Mouse (Mus musculus): ENCODE measurements around the gene Map6. TPM values are rescaled to one million over a fixed set of nuclear protein-coding genes. Genes with fewer than 3 reads are reported as not detected.

Map6 gene
- total and polyA plus RNA-seq, 2 experiments from 2014 or later = 126 to 326 TPM

DNA sequence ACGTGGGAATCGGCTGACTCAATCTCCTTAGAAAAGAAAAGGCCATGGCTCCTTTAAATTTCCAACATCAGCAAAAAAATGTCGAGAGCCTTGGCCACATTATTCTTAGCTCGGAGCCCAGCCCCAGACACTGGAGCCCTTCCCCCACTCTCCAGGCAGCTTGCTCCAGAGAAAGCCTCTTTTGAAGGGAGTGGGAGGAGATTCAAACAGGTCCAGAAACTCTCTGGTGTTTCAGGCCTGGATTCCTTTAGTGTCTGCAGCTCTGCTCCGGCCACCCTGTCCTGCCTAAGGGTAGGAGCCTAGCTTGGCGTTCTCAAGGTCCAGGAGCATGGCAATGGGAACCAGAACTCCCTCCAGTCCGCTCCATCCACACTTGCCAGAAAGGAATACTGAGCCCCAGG lies 88.5 kb downstream of the Map6 start:
- H3K9me3 ChIP-seq (ENCODE audit: low read length) = no peaks in the 10 kb centered on the region
- no peak overlapping the region for H3K4me3 ChIP-seq (ENCODE audit: low read depth, low read length)
- peak overlapping the region; percentile 63 for H3K27ac ChIP-seq (ENCODE audit: low read depth, low read length)
- no peak for TF ChIP-seq CTCF (IDR thresholded peaks at IDR 0.05)
- 0 out of 2 replicates have a peak overlapping the region, but pooled peaks have one; percentile 37 for H3K9ac ChIP-seq (replicated peaks; ENCODE audit: low read length, poor library complexity, severe bottlenecking)
- ATAC-seq (ENCODE audit: low FRiP score) (no peak), DNase-seq (ENCODE audit: low spot score) (peak; percentile 86)
- H3K36me3 ChIP-seq (ENCODE audit: insufficient read depth, low read length) = no peaks in the 10 kb centered on the region
- H3K4me2 ChIP-seq (ENCODE audit: low read depth, low read length, poor library complexity, severe bottlenecking) = peak overlapping the region; percentile 15; the same call in 1 of the 2 replicates
- 11% methylated on average over 7 of the region's 7 CpGs for WGBS
- no peaks in the 10 kb centered on the region for H3K27me3 ChIP-seq (ENCODE audit: insufficient read depth, low read length)
- peaks cover 27% of the 10 kb centered on the region for H3K4me1 ChIP-seq (ENCODE audit: insufficient read depth, low read length)

DNA sequence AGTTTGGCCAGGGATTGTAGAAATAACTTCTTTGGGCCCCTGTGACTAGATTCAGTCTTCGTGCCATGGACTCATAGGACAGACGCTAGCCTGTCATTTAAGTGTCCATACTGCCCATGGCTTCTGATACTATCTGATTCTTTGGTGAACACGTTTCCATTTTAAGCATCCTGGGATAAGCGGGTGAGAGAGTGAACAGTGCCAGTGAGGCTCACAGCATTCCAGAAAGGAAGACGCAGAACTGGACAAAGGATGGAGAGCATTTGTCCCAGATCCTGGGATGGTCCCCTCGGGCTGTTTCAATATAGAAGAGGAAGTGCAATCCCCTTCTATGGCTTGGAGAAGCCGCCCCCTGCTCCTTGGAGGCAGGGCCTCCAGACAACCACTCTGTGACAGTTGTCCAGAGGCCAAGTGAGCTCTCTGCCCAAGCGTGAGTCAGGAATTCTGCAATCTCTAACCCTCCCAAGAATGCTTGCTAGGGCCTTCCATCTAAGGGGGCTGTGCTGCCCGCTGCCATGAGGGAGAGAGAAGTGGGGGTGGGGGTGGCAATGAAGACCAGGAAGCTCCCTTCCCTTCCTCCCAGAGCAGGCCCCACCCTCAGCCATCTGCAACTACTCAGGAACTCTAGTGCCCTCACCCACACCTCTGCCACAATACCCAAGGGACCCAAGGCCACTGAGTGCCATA lies 89.1 kb downstream of the Map6 start:
- H3K27ac ChIP-seq (ENCODE audit: low read depth, low read length) = peak overlapping the region; percentile 63
- DNase-seq (ENCODE audit: low spot score) (peak; percentile 43), ATAC-seq (ENCODE audit: low FRiP score) (no peak)
- WGBS = 32% methylated on average over 9 of the region's 9 CpGs
- H3K4me1 ChIP-seq (ENCODE audit: insufficient read depth, low read length) = peaks cover 25% of the 10 kb centered on the region
- H3K9ac ChIP-seq (replicated peaks; ENCODE audit: low read length, poor library complexity, severe bottlenecking) = 0 out of 2 replicates have a peak overlapping the region, but pooled peaks have one; percentile 37
- H3K4me2 ChIP-seq (ENCODE audit: low read depth, low read length, poor library complexity, severe bottlenecking) = no peak overlapping the region
- no peaks in the 10 kb centered on the region for H3K36me3 ChIP-seq (ENCODE audit: insufficient read depth, low read length)
- no peak overlapping the region for H3K4me3 ChIP-seq (ENCODE audit: low read depth, low read length)
- no peaks in the 10 kb centered on the region for H3K27me3 ChIP-seq (ENCODE audit: insufficient read depth, low read length)
- no peak for TF ChIP-seq CTCF (IDR thresholded peaks at IDR 0.05)
- H3K9me3 ChIP-seq (ENCODE audit: low read length) = no peaks in the 10 kb centered on the region

- Histone ChIP-seq H3K4me1 (ENCODE audit: insufficient read depth, low read length) (peaks cover 23% of the 10 kb centered on the region), H3K36me3 (ENCODE audit: insufficient read depth, low read length) (no peaks in the 10 kb centered on the region), H3K9ac (replicated peaks; ENCODE audit: low read length, poor library complexity, severe bottlenecking) (no peak overlapping the region), H3K27me3 (ENCODE audit: insufficient read depth, low read length) (no peaks in the 10 kb centered on the region), H3K4me2 (ENCODE audit: low read depth, low read length, poor library complexity, severe bottlenecking) (no peak overlapping the region), H3K9me3 (ENCODE audit: low read length) (no peaks in the 10 kb centered on the region), H3K4me3 (ENCODE audit: low read depth, low read length) (no peak overlapping the region), H3K27ac (ENCODE audit: low read depth, low read length) (no peak overlapping the region)
- DNase-seq (ENCODE audit: low spot score) = no peak
- no peak for ATAC-seq (ENCODE audit: low FRiP score)
- TF ChIP-seq CTCF (IDR thresholded peaks at IDR 0.05) = no peak
- 59% methylated on average over 7 of the region's 7 CpGs for WGBS
Observed at GRCm38 (mm10) chr7:99357201-99357600, 90.0 kb downstream of the Map6 start.

- Histone ChIP-seq H3K9me3 (ENCODE audit: low read length) (no peaks in the 10 kb centered on the region), H3K4me1 (ENCODE audit: insufficient read depth, low read length) (peaks cover 23% of the 10 kb centered on the region), H3K9ac (replicated peaks; ENCODE audit: low read length, poor library complexity, severe bottlenecking) (no peak overlapping the region), H3K27me3 (ENCODE audit: insufficient read depth, low read length) (no peaks in the 10 kb centered on the region), H3K4me2 (ENCODE audit: low read depth, low read length, poor library complexity, severe bottlenecking) (no peak overlapping the region), H3K4me3 (ENCODE audit: low read depth, low read length) (no peak overlapping the region), H3K27ac (ENCODE audit: low read depth, low read length) (no peak overlapping the region), H3K36me3 (ENCODE audit: insufficient read depth, low read length) (no peaks in the 10 kb centered on the region)
- WGBS = 86% methylated on average over 8 of the region's 8 CpGs
- ATAC-seq (ENCODE audit: low FRiP score) = no peak
- no peak for TF ChIP-seq CTCF (IDR thresholded peaks at IDR 0.05)
- no peak for DNase-seq (ENCODE audit: low spot score)
Observed at GRCm38 (mm10) chr7:99358371-99358770, 91.1 kb downstream of the Map6 start.

DNA sequence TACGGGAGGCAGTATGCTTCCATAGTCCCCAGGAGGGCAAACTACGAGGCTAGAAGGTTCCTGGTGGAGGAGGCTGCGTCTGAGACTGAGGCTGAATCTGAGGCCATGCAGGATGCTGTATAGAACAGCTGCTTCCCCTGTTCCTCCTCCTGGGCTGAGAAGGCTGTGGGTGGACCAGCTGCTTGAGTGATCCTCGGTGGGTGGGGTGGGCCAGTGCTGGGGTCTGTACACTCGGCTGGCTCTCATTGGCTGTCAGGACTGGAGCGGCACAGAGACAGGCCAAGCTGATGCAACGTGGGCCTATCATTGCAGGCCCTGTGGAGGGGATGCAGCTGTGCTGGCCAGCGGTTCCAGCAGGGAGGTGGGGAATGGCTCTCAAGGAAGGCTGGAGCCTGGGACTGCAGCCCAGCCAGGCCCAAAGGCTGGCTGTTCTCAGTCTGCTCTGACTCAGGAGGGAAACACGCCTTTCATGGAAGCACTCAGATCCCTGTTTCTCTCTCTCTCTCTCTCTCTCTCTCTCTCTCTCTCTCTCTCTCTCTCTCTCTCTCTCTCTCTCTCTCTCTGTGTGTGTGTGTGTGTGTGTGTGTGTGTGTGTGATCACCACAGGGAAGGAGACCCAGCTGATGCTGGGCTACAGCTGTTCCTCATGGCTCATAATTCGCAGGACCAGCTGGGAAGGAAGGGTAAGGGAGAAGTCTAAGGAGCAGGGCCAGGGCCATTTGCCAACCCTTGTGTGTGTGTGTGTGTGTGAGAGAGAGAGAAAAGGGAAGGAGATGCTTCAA lies 93.0 kb downstream of the Map6 start:
- H3K9ac ChIP-seq (replicated peaks; ENCODE audit: low read length, poor library complexity, severe bottlenecking) = peak overlapping the region; percentile 44
- H3K4me2 ChIP-seq (ENCODE audit: low read depth, low read length, poor library complexity, severe bottlenecking) = no peak overlapping the region
- 6% methylated on average over 10 of the region's 10 CpGs for WGBS

More for the DNA sequence above, 93.0 kb downstream of the Map6 start:
- H3K27ac ChIP-seq (ENCODE audit: low read depth, low read length) = peak overlapping the region; percentile 86
- no peaks in the 10 kb centered on the region for H3K27me3 ChIP-seq (ENCODE audit: insufficient read depth, low read length)
- ATAC-seq (ENCODE audit: low FRiP score) (peak; percentile 96), DNase-seq (ENCODE audit: low spot score) (peak; percentile 94)
- H3K9me3 ChIP-seq (ENCODE audit: low read length) = no peaks in the 10 kb centered on the region
- no peak for TF ChIP-seq CTCF (IDR thresholded peaks at IDR 0.05)
- H3K4me3 ChIP-seq (ENCODE audit: low read depth, low read length) = no peak overlapping the region
- peaks cover 20% of the 10 kb centered on the region for H3K4me1 ChIP-seq (ENCODE audit: insufficient read depth, low read length)
- H3K36me3 ChIP-seq (ENCODE audit: insufficient read depth, low read length) = no peaks in the 10 kb centered on the region
